Mouse (Mus musculus): ENCODE measurements around the gene Rab3b.

Rab3b gene

GRCm38 (mm10) chr4:108959696-108960095, 80.8 kb downstream of the Rab3b start:
- no peak for DNase-seq

- no peak for DNase-seq
Measured at GRCm38 (mm10) chr4:108960619-108961460, 82.0 kb downstream of the Rab3b start.

DNA sequence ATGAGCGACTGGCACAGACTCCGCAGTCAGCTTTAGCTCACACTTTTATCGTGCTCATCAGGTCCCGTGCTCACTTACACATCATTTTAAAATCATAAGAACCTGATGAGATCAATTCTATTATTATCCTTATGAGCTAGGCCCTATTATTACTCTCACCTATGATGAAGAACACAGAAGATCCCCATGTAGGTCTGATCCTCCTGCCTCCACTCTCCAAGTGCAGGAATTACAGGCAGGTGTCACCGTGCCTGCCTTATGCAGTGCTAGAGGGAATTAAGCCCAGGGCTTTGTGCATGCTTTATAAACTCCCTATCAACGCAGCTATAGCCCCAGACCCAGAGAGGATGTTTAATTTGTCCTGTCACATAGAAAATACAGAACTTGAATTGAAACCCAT, 84.2 kb downstream of the Rab3b start:
- DNase-seq = no peak

GRCm38 (mm10) chr4:108969517-108969916, 90.7 kb downstream of the Rab3b start:
- no peak for DNase-seq

GRCm38 (mm10) chr4:108971054-108971453, 92.2 kb downstream of the Rab3b start:
- DNase-seq = no peak

GRCm38 (mm10) chr4:108976458-108977071, 97.7 kb downstream of the Rab3b start:
- peak; percentile 78 for DNase-seq

DNA sequence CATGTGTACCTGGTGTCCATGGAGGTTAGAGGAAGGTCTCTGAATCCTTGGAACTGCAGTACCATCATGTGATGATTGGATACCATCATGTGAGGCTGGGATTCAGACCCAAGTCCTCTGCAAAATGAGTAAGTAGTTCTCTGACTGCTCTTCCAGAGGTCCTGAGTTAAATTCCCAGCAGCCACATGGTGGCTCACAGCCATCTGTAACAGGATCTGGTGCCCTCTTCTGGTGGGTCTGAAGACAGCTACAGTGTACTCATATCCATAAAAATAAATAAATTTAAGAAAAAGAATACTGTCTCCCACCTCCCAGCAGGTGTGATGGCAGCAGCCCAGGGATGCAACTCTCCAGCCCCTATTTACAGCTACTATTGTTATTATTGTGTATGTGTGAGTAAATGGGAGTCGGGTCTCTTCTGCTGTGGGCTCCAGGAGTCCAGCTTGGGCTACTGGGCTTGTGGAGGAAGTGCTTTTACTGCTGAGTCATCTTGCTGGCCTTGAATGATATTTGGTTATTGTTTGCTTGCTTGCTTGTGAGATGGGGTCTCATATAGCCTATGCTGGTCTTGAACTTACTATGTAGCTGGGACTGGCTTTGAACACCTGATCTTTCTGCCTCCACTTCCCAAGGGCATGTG, 108.1 kb downstream of the Rab3b start:
- no peak for DNase-seq

GRCm38 (mm10) chr4:108987473-108987842, 108.6 kb downstream of the Rab3b start:
- no peak for DNase-seq

- no peak for DNase-seq
Measured at GRCm38 (mm10) chr4:108989430-108989829, 110.6 kb downstream of the Rab3b start.

DNA sequence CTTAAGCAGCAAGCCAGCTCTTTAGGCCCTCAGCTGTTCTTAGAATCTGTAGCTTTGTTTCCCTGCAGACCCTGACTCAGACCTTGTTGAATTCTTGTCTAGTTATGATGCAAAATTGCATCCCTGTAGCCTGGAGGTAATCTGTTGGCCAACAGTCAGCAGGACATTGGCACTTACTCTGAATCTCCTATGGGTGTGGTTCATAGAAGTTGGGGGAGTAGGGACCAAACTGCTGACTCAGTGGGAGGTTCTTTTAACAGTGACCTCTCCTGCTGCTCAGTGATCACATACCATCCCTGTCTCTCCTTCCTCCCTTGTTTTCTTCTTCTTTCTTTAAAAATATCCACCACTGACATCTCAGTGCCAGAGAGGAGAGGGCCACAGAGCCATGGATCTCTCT, 111.2 kb downstream of the Rab3b start:
- DNase-seq = no peak

- DNase-seq = no peak
Measured at GRCm38 (mm10) chr4:108990571-108990970, 111.7 kb downstream of the Rab3b start.

- no peak for DNase-seq
Measured at GRCm38 (mm10) chr4:108991811-108992210, 112.9 kb downstream of the Rab3b start.

Data from lung, postnatal 36 days (tissue).